Mouse (Mus musculus): ENCODE measurements at regions not wholly inside any gene's neighbourhood (a gene's known extent, or its start where the extent isn't known, plus 50 kb on each side); places are given as distances from the start of the nearest gene placed in this dataset.

DNA sequence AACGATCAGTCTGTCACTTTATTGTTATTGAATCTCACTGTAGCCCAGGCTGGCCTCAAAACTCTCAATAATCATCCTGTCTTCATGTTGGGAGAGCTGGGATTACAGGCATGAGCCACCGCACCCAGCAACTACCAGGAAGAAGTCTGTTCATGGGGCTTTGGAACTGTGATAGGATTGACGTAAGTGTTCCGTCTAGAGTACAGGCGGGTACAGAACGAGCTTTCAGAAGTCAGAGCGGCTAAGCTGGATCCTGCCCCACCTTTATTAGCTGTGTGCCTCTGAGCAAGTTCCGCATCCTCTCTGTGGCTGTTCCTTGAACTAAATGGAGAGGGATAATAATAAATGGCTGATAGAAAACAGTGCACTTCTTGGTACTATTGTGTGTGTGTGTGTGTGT, 1144.8 kb downstream of the 4930447A16Rik start:
- TF ChIP-seq CTCF (IDR thresholded peaks at IDR 0.05) = no peak
- no peak for TF ChIP-seq EP300 (IDR thresholded peaks at IDR 0.05)

All from lung, postnatal 0 days (tissue).